Mouse (Mus musculus) liver, embryonic 14.5 days (tissue): ENCODE results near the gene Morn4.

Experiments used
- CTCF ChIP-seq: IDR thresholded peaks from 2 replicates; pipeline ENCODE4 v1.5.1; 2016; ENCODE audit warnings: antibody characterized with exemption, low read depth, control low read depth
- EP300 ChIP-seq: IDR thresholded peaks from 2 replicates; pipeline ENCODE4 v1.6.1; 2016; ENCODE audit warnings: antibody characterized with exemption, low read depth

DNA sequence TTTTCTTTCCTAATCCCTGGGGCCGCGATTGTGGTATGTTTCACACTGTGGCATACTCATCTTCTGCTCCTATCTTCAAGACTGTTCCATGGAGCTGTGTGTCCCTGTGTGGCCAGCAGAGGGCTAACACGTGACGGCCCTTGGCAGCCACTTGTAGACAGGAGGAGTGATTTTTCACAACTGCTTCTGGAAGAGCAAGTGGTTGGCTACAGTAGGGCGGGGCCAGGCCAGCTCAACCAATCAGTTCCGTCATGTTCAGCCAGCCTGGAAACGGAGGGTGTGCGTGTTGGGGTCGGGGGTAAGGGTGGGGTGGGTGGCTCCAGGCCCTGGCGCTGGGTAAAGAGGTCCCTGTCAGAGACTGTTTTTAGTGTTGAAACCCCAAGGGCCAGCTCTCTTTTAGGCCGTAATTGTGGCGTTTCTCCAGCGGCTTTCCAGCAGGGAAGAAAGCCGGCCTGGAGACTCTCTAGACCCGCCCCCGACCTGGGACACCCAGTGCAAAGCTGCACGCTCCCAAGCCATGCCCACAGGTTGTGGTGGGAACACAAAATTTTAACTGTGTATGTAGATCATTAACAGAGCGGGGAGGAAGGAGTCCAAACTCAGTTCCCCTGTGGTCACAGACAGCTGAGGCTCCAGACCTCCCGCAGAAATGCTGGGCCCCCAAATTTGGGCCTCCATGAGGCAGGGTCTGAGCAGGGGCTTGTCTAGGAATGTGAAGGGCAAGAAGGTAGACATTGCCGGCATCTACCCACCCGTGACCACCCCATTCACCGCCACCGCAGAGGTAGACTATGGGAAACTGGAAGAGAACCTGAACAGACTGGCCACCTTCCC lies 40.7 kb downstream of the Morn4 start, which contains the start of gene Hoga1:
- TF ChIP-seq CTCF (peak; percentile 87), EP300 (no peak)
